Mouse (Mus musculus): ENCODE results near the gene Tmem179b. TPM values are rescaled to one million over a fixed set of nuclear protein-coding genes. Genes with fewer than 3 reads are reported as not detected.

Gene Tmem179b
- polyA plus RNA-seq, 1 experiment from 2014 or later: 88.2 TPM

- no peak overlapping the region for H3K4me2 ChIP-seq (ENCODE audit: low read depth, low read length)
- no peak overlapping the region for H3K4me3 ChIP-seq (ENCODE audit: low read length)
- 18% methylated on average over 3 of the region's 3 CpGs for WGBS
- H3K27me3 ChIP-seq (ENCODE audit: control insufficient read depth, insufficient read depth, low read depth, low read length): no peaks in the 10 kb centered on the region
- peaks cover 24% of the 10 kb centered on the region for H3K36me3 ChIP-seq (ENCODE audit: control insufficient read depth, insufficient read depth, low read length)
- H3K27ac ChIP-seq (ENCODE audit: low read length): no peak overlapping the region
- H3K4me1 ChIP-seq (replicated peaks; ENCODE audit: control insufficient read depth, insufficient read depth, low read length): peaks cover 17% of the 10 kb centered on the region
- no peaks in the 10 kb centered on the region for H3K9me3 ChIP-seq (ENCODE audit: control insufficient read depth, low read length)
- no peak overlapping the region for H3K9ac ChIP-seq (ENCODE audit: low read length)
- no peak for ATAC-seq (ENCODE audit: low read depth)
These were observed 47.5 kb downstream of the Tmem179b start for GRCm38 (mm10) chr19:8726609-8727390.

- no peak for ATAC-seq (ENCODE audit: low read depth)
- Histone ChIP-seq H3K4me3 (ENCODE audit: low read length) (peak overlapping the region; percentile 95), H3K4me1 (replicated peaks; ENCODE audit: control insufficient read depth, insufficient read depth, low read length) (peaks cover 18% of the 10 kb centered on the region), H3K4me2 (ENCODE audit: low read depth, low read length) (peak overlapping the region; percentile 81), H3K9me3 (ENCODE audit: control insufficient read depth, low read length) (no peaks in the 10 kb centered on the region), H3K9ac (ENCODE audit: low read length) (peak overlapping the region; percentile 98), H3K27me3 (ENCODE audit: control insufficient read depth, insufficient read depth, low read depth, low read length) (no peaks in the 10 kb centered on the region), H3K36me3 (ENCODE audit: control insufficient read depth, insufficient read depth, low read length) (peaks cover 24% of the 10 kb centered on the region), H3K27ac (ENCODE audit: low read length) (no peak overlapping the region)
- 36% methylated on average over 4 of the region's 4 CpGs for WGBS
These were observed 49.1 kb downstream of the Tmem179b start for GRCm38 (mm10) chr19:8725081-8725613.

DNA sequence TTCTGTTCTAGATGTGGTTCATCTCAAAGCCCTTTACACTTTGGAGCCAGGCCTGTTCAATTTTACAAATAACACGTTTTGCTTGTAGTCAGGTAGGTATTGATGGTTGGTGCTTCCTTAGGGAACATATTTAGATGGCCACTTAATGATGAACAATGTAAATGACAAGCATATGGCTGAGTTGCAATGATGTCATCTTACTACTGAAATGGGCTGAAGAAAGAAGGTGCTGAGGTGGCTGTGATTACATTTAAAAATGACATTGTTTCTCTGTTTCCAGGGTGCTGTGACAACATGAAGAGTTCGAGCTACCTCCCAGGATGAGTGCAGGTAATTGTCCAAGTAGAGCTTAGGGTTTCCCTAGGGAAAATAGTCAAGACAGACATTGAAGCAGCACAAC, 49.9 kb downstream of the Tmem179b start:
- Histone ChIP-seq H3K9ac (ENCODE audit: low read length) (peak overlapping the region; percentile 98), H3K27me3 (ENCODE audit: control insufficient read depth, insufficient read depth, low read depth, low read length) (no peaks in the 10 kb centered on the region), H3K27ac (ENCODE audit: low read length) (peak overlapping the region; percentile 90), H3K4me2 (ENCODE audit: low read depth, low read length) (peak overlapping the region; percentile 81), H3K4me1 (replicated peaks; ENCODE audit: control insufficient read depth, insufficient read depth, low read length) (peaks cover 18% of the 10 kb centered on the region), H3K36me3 (ENCODE audit: control insufficient read depth, insufficient read depth, low read length) (peaks cover 24% of the 10 kb centered on the region), H3K9me3 (ENCODE audit: control insufficient read depth, low read length) (no peaks in the 10 kb centered on the region), H3K4me3 (ENCODE audit: low read length) (peak overlapping the region; percentile 95)
- 0% methylated on average over 2 of the region's 2 CpGs for WGBS
- no peak for ATAC-seq (ENCODE audit: low read depth)

GRCm38 (mm10) chr19:8723574-8724346, 50.5 kb downstream of the Tmem179b start:
- peak overlapping the region; percentile 90 for H3K27ac ChIP-seq (ENCODE audit: low read length)
- H3K9ac ChIP-seq (ENCODE audit: low read length): peak overlapping the region; percentile 98
- peaks cover 18% of the 10 kb centered on the region for H3K4me1 ChIP-seq (replicated peaks; ENCODE audit: control insufficient read depth, insufficient read depth, low read length)
- H3K4me3 ChIP-seq (ENCODE audit: low read length): peak overlapping the region; percentile 95
- under 1% methylated on average over 20 of the region's 20 CpGs for WGBS
- H3K9me3 ChIP-seq (ENCODE audit: control insufficient read depth, low read length): no peaks in the 10 kb centered on the region
- H3K4me2 ChIP-seq (ENCODE audit: low read depth, low read length): peak overlapping the region; percentile 81
- peaks cover 24% of the 10 kb centered on the region for H3K36me3 ChIP-seq (ENCODE audit: control insufficient read depth, insufficient read depth, low read length)
- no peaks in the 10 kb centered on the region for H3K27me3 ChIP-seq (ENCODE audit: control insufficient read depth, insufficient read depth, low read depth, low read length)
- no peak for ATAC-seq (ENCODE audit: low read depth)

GRCm38 (mm10) chr19:8722907-8723573, 51.2 kb downstream of the Tmem179b start, which contains the start of gene Slc3a2:
Slc3a2 (minus strand) TSS chr19:8723369.
- Histone ChIP-seq H3K27me3 (ENCODE audit: control insufficient read depth, insufficient read depth, low read depth, low read length) (no peaks in the 10 kb centered on the region), H3K4me2 (ENCODE audit: low read depth, low read length) (peak within 1 kb of the TSS; percentile 81), H3K27ac (ENCODE audit: low read length) (peak within 1 kb of the TSS; percentile 96), H3K4me3 (ENCODE audit: low read length) (peak within 1 kb of the TSS; percentile 95), H3K4me1 (replicated peaks; ENCODE audit: control insufficient read depth, insufficient read depth, low read length) (peaks cover 18% of the 10 kb centered on the region), H3K9me3 (ENCODE audit: control insufficient read depth, low read length) (no peaks in the 10 kb centered on the region), H3K9ac (ENCODE audit: low read length) (peak within 1 kb of the TSS; percentile 98), H3K36me3 (ENCODE audit: control insufficient read depth, insufficient read depth, low read length) (peaks cover 24% of the 10 kb centered on the region)
- peak; percentile 98 for ATAC-seq (ENCODE audit: low read depth)
- under 1% methylated on average over 50 of the region's 50 CpGs for whole genome bisulfite sequencing

DNA sequence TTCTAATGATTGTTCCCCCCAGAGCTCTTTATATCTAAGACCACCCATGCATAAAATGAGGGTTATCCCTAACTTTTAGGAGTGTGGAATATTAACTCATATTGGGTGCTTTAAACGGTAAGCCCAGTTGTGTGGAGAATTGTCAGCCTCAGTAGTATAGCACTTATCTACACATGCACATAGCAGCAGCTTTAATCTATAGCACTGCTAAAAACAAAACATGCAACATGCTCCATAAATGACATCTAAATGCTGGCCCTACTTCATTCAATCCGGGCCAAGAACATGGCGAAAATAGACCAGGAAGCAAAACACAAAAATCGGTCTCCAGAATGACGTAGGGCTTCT, 51.7 kb downstream of the Tmem179b start:
- H3K9ac ChIP-seq (ENCODE audit: low read length): peak overlapping the region; percentile 84
- H3K4me3 ChIP-seq (ENCODE audit: low read length): peak overlapping the region; percentile 95
- no peaks in the 10 kb centered on the region for H3K9me3 ChIP-seq (ENCODE audit: control insufficient read depth, low read length)
- peaks cover 18% of the 10 kb centered on the region for H3K4me1 ChIP-seq (replicated peaks; ENCODE audit: control insufficient read depth, insufficient read depth, low read length)
- H3K27me3 ChIP-seq (ENCODE audit: control insufficient read depth, insufficient read depth, low read depth, low read length): no peaks in the 10 kb centered on the region
- WGBS: under 1% methylated on average over 5 of the region's 5 CpGs
- peak overlapping the region; percentile 65 for H3K4me2 ChIP-seq (ENCODE audit: low read depth, low read length)
- peak overlapping the region; percentile 96 for H3K27ac ChIP-seq (ENCODE audit: low read length)
- peaks cover 24% of the 10 kb centered on the region for H3K36me3 ChIP-seq (ENCODE audit: control insufficient read depth, insufficient read depth, low read length)
- ATAC-seq (ENCODE audit: low read depth): no peak; the same call in 1 of the 2 replicates

Small RNA genes within 50 kb of the gene (microRNA-seq; reads per million reads assigned to microRNA genes)
- gene Mir6992: not detected

Other genes starting within 250 kb of the Tmem179b start
- 0.09 and 0.11 TPM in 2 replicates for gene Slc22a8, start 183.2 kb downstream of the Tmem179b start, polyA plus RNA-seq (2015; fragmentation: Nextera tagmentation; extraction: Ambion mirVana)
- not detected in 2 replicates for gene Slc22a6, start 156.4 kb downstream of the Tmem179b start, polyA plus RNA-seq (2015; fragmentation: Nextera tagmentation; extraction: Ambion mirVana)
- gene Chrm1, start 110.7 kb downstream of the Tmem179b start, polyA plus RNA-seq (2015; fragmentation: Nextera tagmentation; extraction: Ambion mirVana): 0.10 and 0.21 TPM in 2 replicates
- 77.0 and 78.8 TPM in 2 replicates for gene Slc3a2, start 51.1 kb downstream of the Tmem179b start, polyA plus RNA-seq (2015; fragmentation: Nextera tagmentation; extraction: Ambion mirVana)
- 75.5 and 78.9 TPM in 2 replicates for gene Wdr74, start 38.6 kb downstream of the Tmem179b start, polyA plus RNA-seq (2015; fragmentation: Nextera tagmentation; extraction: Ambion mirVana)
- 0.83 and 2.7 TPM in 2 replicates for gene 1700092M07Rik, start 33.7 kb downstream of the Tmem179b start, polyA plus RNA-seq (2015; fragmentation: Nextera tagmentation; extraction: Ambion mirVana)
- 162 and 174 TPM in 2 replicates for gene Stx5a, start 33.1 kb downstream of the Tmem179b start, polyA plus RNA-seq (2015; fragmentation: Nextera tagmentation; extraction: Ambion mirVana)
- gene Nxf1, start 17.4 kb downstream of the Tmem179b start, polyA plus RNA-seq (2015; fragmentation: Nextera tagmentation; extraction: Ambion mirVana): 186 and 190 TPM in 2 replicates
- gene Tmem223, start 3.5 kb downstream of the Tmem179b start, polyA plus RNA-seq (2015; fragmentation: Nextera tagmentation; extraction: Ambion mirVana): 188 and 194 TPM in 2 replicates
- 24.0 and 26.0 TPM in 2 replicates for gene Taf6l, start 11.9 kb upstream of the Tmem179b start, polyA plus RNA-seq (2015; fragmentation: Nextera tagmentation; extraction: Ambion mirVana)
- gene Polr2g, start 24.1 kb upstream of the Tmem179b start, polyA plus RNA-seq (2015; fragmentation: Nextera tagmentation; extraction: Ambion mirVana): 140 and 147 TPM in 2 replicates
- gene Zbtb3, start 28.1 kb upstream of the Tmem179b start, polyA plus RNA-seq (2015; fragmentation: Nextera tagmentation; extraction: Ambion mirVana): 5.5 and 5.6 TPM in 2 replicates
- 55.2 and 56.5 TPM in 2 replicates for gene Ttc9c, start 44.9 kb upstream of the Tmem179b start, polyA plus RNA-seq (2015; fragmentation: Nextera tagmentation; extraction: Ambion mirVana)
- gene Hnrnpul2, start 45.5 kb upstream of the Tmem179b start, polyA plus RNA-seq (2015; fragmentation: Nextera tagmentation; extraction: Ambion mirVana): 4.4 and 5.0 TPM in 2 replicates
- not detected in 2 replicates for gene AC129217.1, start 55.3 kb upstream of the Tmem179b start, polyA plus RNA-seq (2015; fragmentation: Nextera tagmentation; extraction: Ambion mirVana)
- 54.1 and 54.6 TPM in 2 replicates for gene Bscl2, start 63.0 kb upstream of the Tmem179b start, polyA plus RNA-seq (2015; fragmentation: Nextera tagmentation; extraction: Ambion mirVana)
- 2.8 and 3.3 TPM in 2 replicates for gene Gng3, start 64.7 kb upstream of the Tmem179b start, polyA plus RNA-seq (2015; fragmentation: Nextera tagmentation; extraction: Ambion mirVana)
- gene Lrrn4cl, start 76.3 kb upstream of the Tmem179b start, polyA plus RNA-seq (2015; fragmentation: Nextera tagmentation; extraction: Ambion mirVana): 1.6 and 1.7 TPM in 2 replicates
- gene Ubxn1, start 97.0 kb upstream of the Tmem179b start, polyA plus RNA-seq (2015; fragmentation: Nextera tagmentation; extraction: Ambion mirVana): 156 and 164 TPM in 2 replicates
- 63.5 and 64.0 TPM in 2 replicates for gene Uqcc3, start 106.5 kb upstream of the Tmem179b start, polyA plus RNA-seq (2015; fragmentation: Nextera tagmentation; extraction: Ambion mirVana)
- 71.3 and 75.9 TPM in 2 replicates for gene Lbhd1, start 109.3 kb upstream of the Tmem179b start, polyA plus RNA-seq (2015; fragmentation: Nextera tagmentation; extraction: Ambion mirVana)
- gene Gm49403, start 109.5 kb upstream of the Tmem179b start, polyA plus RNA-seq (2015; fragmentation: Nextera tagmentation; extraction: Ambion mirVana): not detected in 2 replicates
- 68.4 and 71.4 TPM in 2 replicates for gene 1810009A15Rik, start 114.4 kb upstream of the Tmem179b start, polyA plus RNA-seq (2015; fragmentation: Nextera tagmentation; extraction: Ambion mirVana)
- gene Gm49416, start 114.5 kb upstream of the Tmem179b start, polyA plus RNA-seq (2015; fragmentation: Nextera tagmentation; extraction: Ambion mirVana): not detected in 2 replicates
- 38.3 and 40.8 TPM in 2 replicates for gene Ints5, start 118.5 kb upstream of the Tmem179b start, polyA plus RNA-seq (2015; fragmentation: Nextera tagmentation; extraction: Ambion mirVana)
- 125 and 127 TPM in 2 replicates for gene Ganab, start 123.6 kb upstream of the Tmem179b start, polyA plus RNA-seq (2015; fragmentation: Nextera tagmentation; extraction: Ambion mirVana)
- gene B3gat3, start 145.9 kb upstream of the Tmem179b start, polyA plus RNA-seq (2015; fragmentation: Nextera tagmentation; extraction: Ambion mirVana): 40.2 and 43.5 TPM in 2 replicates
- gene Rom1, start 154.9 kb upstream of the Tmem179b start, polyA plus RNA-seq (2015; fragmentation: Nextera tagmentation; extraction: Ambion mirVana): 2.8 and 4.0 TPM in 2 replicates
- 31.0 and 32.2 TPM in 2 replicates for gene Eml3, start 155.1 kb upstream of the Tmem179b start, polyA plus RNA-seq (2015; fragmentation: Nextera tagmentation; extraction: Ambion mirVana)
- gene Mta2, start 167.4 kb upstream of the Tmem179b start, polyA plus RNA-seq (2015; fragmentation: Nextera tagmentation; extraction: Ambion mirVana): 149 and 164 TPM in 2 replicates
- gene Tut1, start 179.4 kb upstream of the Tmem179b start, polyA plus RNA-seq (2015; fragmentation: Nextera tagmentation; extraction: Ambion mirVana): 27.5 and 28.9 TPM in 2 replicates
- 366 TPM in 2 replicates for gene Eef1g, start 192.6 kb upstream of the Tmem179b start, polyA plus RNA-seq (2015; fragmentation: Nextera tagmentation; extraction: Ambion mirVana)
- gene Ahnak, start 214.8 kb upstream of the Tmem179b start, polyA plus RNA-seq (2015; fragmentation: Nextera tagmentation; extraction: Ambion mirVana): 30.5 and 31.0 TPM in 2 replicates

Data from lung, embryonic 16.5 days (tissue).